Mouse (Mus musculus) hindbrain, embryonic 16.5 days (tissue): ENCODE data around the gene Coro1b. TPM values are rescaled to one million over a fixed set of nuclear protein-coding genes. Genes with fewer than 3 reads are reported as not detected.
A peak's percentile ranks its signal among the peaks of the same experiment; 100 is the strongest.

Experiments used
- ATAC-seq: fragments of 200-750 bp; cut with Nextera tagmentation; 2 replicates; pipeline ENCODE4 v1.8.0; 2017; ENCODE audit warnings: moderate TSS enrichment, moderate library complexity
- H3K27ac ChIP-seq: fragments of 300-500 bp; sonication (generic); 2 replicates; pipeline ENCODE4 v1.5.1; 2014; ENCODE audit warnings: low read depth, mild to moderate bottlenecking, control low read depth, low read length, moderate library complexity
- H3K27me3 ChIP-seq: fragments of 300-500 bp; sonication (generic); replicated peaks from 2 replicates; pipeline ENCODE4 v1.6.1; 2014; ENCODE audit warnings: low read length; ENCODE audit not compliant: control insufficient read depth, insufficient read depth
- H3K36me3 ChIP-seq: fragments of 300-500 bp; sonication (generic); 2 replicates; pipeline ENCODE4 v1.6.1; 2014; ENCODE audit warnings: mild to moderate bottlenecking, low read length, moderate library complexity, mixed read lengths; ENCODE audit not compliant: control insufficient read depth, insufficient read depth
- H3K4me1 ChIP-seq: fragments of 300-500 bp; sonication (generic); 2 replicates; pipeline ENCODE4 v1.6.1; 2014; ENCODE audit warnings: low read depth, low read length; ENCODE audit not compliant: control insufficient read depth, insufficient read depth
- H3K4me2 ChIP-seq: fragments of 300-500 bp; sonication (generic); 2 replicates; pipeline ENCODE4 v1.6.1; 2014; ENCODE audit warnings: mild to moderate bottlenecking, low read length, control low read depth, moderate library complexity
- H3K4me3 ChIP-seq: fragments of 300-500 bp; sonication (generic); 2 replicates; pipeline ENCODE4 v1.5.1; 2014; ENCODE audit warnings: mild to moderate bottlenecking, low read length, control low read depth, moderate library complexity
- H3K9ac ChIP-seq: fragments of 300-500 bp; sonication (generic); 2 replicates; pipeline ENCODE4 v1.6.1; 2014; ENCODE audit warnings: low read depth, mild to moderate bottlenecking, control low read depth, low read length, moderate library complexity
- H3K9me3 ChIP-seq: fragments of 300-500 bp; sonication (generic); 2 replicates; pipeline ENCODE4 v1.6.1; 2014; ENCODE audit warnings: mild to moderate bottlenecking, low read length, moderate library complexity; ENCODE audit not compliant: control insufficient read depth
- WGBS: fragments of 180-500 bp; shearing (Covaris S2); extraction: QIAGEN DNeasy Blood & Tissue Kit; methylation state at CpG from one replicate; pipeline ENCODE4 v1.1.7; 2014; 5-methylcytosine and 5-hydroxymethylcytosine counted together
- polyA plus RNA-seq: library from polyadenylated mRNA; unstranded; fragments of >200 nt; fragmentation: Nextera tagmentation; extraction: Ambion mirVana; gene quantifications from 2 replicates; pipeline ENCODE4 v1.2.1, GENCODE M21; 2015

The Coro1b gene
- polyA plus RNA-seq = 116 and 122 TPM in 2 replicates

DNA sequence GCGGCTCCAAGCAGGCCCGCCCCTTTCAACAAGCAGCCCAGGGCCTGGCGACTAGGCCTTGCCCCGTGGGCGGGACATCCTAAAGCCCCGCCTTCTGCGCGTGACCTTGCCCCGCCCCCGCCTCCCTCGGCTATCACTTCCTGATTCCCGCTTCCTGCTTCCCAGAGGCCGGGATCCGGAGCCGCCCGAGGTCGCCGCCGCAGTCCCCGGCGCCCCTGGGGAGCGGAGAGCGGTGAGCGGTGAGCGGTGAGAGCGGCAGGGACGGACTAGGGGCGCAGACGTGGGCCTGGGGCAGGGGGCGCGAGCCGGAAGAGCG lies at the start of gene Coro1b:
Gene Coro1b (plus strand): TSS at position 129 of the 316 bp plus-strand sequence.
- Histone ChIP-seq H3K36me3 (peaks cover 9% of the 10 kb centered on the region), H3K4me1 (peaks cover 20% of the 10 kb centered on the region), H3K9ac (peak within 1 kb of the TSS; percentile 94), H3K27me3 (no peaks in the 10 kb centered on the region), H3K27ac (peak within 1 kb of the TSS; percentile 79), H3K9me3 (no peaks in the 10 kb centered on the region), H3K4me2 (peak within 1 kb of the TSS; percentile 76), H3K4me3 (peak within 1 kb of the TSS; percentile 90)
- peak; percentile 93 for ATAC-seq
- WGBS = 0% methylated on average over 28 of the region's 33 CpGs

DNA sequence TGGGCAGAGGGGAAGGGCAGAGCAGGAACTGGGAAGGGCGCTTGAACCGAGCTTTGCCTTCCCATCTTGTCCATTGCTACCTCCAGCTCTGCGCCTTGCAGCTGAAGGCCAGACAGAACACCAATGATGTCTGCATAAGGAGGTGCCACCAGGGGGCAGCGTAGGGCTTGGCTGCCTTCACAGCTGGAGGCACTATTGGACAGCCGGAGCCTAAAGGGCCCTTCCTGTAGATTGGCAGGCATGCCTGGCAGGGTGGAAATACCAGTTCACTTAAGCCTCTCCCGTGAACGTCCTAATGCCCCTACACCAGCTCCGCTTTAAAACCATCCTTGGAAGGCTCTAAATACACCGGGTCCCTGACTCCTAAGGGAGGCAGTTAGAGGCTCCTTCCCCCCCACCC lies 49.4 kb upstream of the Coro1b start:
- H3K27me3 ChIP-seq = no peaks in the 10 kb centered on the region
- no peak for ATAC-seq
- 19% methylated on average over 9 of the region's 9 CpGs for WGBS
- H3K4me3 ChIP-seq = no peak overlapping the region
- H3K4me2 ChIP-seq = peak overlapping the region; percentile 22
- no peaks in the 10 kb centered on the region for H3K9me3 ChIP-seq
- peaks cover 49% of the 10 kb centered on the region for H3K4me1 ChIP-seq
- peak overlapping the region; percentile 24; the same call in 1 of the 2 replicates for H3K27ac ChIP-seq
- H3K36me3 ChIP-seq = no peaks in the 10 kb centered on the region
- H3K9ac ChIP-seq = no peak overlapping the region

DNA sequence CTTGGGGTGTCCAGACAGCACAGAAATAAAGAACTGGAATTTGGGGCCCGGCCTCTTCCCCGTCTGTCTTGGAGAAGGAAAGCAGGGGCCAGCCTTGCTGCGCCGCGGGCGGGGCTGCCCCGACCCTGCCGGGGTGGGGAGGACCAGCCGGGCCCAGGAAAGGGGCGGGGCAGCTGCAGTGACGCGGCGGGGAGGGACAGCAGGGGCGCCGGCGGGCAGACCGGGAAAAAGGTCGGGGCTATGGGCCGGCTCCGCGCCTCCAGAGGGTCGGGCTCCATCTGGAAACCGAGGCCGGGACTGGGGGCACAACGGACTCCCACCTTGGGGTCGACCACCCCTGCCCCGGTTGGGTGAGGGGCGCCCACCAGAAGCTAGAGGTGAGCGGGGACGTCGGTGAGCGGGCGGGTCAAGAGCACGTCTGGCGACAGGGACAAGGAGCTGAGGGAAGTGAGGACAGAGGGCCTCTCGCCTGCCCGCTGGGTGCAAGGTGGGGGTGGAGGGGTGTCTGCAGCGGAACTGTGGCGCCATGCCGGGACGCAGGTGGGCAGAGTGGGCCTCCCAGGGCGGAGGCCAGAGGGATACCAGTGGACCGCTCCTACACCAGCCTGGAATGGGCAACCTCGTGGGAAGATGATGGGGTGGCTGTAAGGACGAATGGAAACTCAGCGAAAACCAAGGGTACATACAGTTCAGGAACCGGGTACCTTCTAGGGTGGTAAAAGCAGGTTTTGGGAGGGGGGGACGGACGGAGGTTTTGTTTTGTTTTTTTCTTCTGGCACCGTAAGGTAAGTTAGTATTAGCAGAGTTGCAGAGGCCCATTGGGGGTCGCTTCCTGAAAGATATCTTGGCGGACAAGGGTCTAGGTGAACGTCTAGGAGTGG lies 48.3 kb upstream of the Coro1b start, which contains the start of gene Pitpnm1:
Gene Pitpnm1 (plus strand): TSS at position 162 of the 881 bp plus-strand sequence.
- WGBS = 2% methylated on average over 52 of the region's 53 CpGs
- Histone ChIP-seq H3K4me3 (peak within 1 kb of the TSS; percentile 67), H3K36me3 (no peaks in the 10 kb centered on the region), H3K9me3 (no peaks in the 10 kb centered on the region), H3K27me3 (no peaks in the 10 kb centered on the region), H3K4me2 (peak within 1 kb of the TSS; percentile 78), H3K9ac (peak within 1 kb of the TSS; percentile 80), H3K27ac (peak within 1 kb of the TSS; percentile 70), H3K4me1 (peaks cover 49% of the 10 kb centered on the region)
- no peak for ATAC-seq

DNA sequence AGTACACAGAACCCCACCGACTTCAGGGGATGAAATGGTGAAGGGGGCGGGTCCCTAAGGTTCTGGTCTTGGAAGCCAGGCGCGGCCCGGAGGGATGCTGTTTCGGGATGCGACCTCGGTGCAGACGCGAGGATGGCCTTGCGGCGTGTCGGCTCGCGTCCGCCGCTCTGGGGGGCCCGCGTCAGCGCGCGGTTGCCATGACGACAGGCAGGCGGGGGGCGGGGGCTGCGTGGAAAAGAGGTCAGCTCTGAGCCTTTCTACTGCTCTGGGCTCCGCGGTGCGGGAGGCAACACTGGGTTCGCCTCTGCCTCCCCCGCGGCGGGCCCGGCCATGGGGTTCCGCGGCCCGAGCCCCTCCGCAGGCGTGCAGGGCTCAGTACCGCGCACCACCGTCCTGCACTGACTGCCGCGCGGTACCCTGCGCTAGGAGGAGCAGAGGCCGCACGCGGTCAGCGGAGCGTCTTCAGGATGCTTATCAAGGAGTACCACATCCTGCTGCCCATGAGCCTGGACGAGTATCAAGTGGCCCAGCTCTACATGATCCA lies 47.6 kb upstream of the Coro1b start:
- peak overlapping the region; percentile 80 for H3K9ac ChIP-seq
- under 1% methylated on average over 29 of the region's 52 CpGs for WGBS
- H3K4me1 ChIP-seq = peaks cover 49% of the 10 kb centered on the region
- peak overlapping the region; percentile 78 for H3K4me2 ChIP-seq
- peak overlapping the region; percentile 70 for H3K27ac ChIP-seq
- peak overlapping the region; percentile 67 for H3K4me3 ChIP-seq
- H3K27me3 ChIP-seq = no peaks in the 10 kb centered on the region
- H3K9me3 ChIP-seq = no peaks in the 10 kb centered on the region
- 0 out of 2 replicates have a peak, but pooled peaks have one; percentile 2 for ATAC-seq
- H3K36me3 ChIP-seq = 0 out of 2 replicates have a peak, but pooled peaks cover 4% of the 10 kb centered on the region

DNA sequence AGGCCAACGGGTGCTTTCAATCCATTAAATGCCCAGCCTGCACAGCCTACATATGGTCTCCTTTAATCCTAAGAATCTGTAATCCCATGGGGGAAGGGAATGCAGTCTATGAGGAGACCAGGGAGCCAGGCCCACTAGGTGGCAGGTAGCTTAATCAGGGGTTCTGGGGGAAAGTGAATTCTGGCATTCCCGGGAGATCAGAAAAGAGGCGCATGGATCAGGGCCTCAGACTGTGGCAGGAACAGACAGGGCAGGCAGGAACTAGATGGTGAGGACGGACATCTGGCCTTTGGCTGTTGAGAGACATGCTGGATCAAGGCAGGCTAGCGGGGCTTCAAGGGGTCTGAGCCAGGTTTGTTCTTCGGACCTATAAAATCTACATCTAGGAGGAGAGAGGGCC lies 47.0 kb upstream of the Coro1b start:
- Histone ChIP-seq H3K9me3 (no peaks in the 10 kb centered on the region), H3K4me2 (peak overlapping the region; percentile 78), H3K36me3 (peaks cover 4% of the 10 kb centered on the region; the same call in 1 of the 2 replicates), H3K27me3 (no peaks in the 10 kb centered on the region), H3K27ac (peak overlapping the region; percentile 70; the same call in 1 of the 2 replicates), H3K4me1 (peaks cover 43% of the 10 kb centered on the region), H3K4me3 (peak overlapping the region; percentile 67), H3K9ac (peak overlapping the region; percentile 80)
- no peak for ATAC-seq
- WGBS = 55% methylated on average over 6 of the region's 6 CpGs

DNA sequence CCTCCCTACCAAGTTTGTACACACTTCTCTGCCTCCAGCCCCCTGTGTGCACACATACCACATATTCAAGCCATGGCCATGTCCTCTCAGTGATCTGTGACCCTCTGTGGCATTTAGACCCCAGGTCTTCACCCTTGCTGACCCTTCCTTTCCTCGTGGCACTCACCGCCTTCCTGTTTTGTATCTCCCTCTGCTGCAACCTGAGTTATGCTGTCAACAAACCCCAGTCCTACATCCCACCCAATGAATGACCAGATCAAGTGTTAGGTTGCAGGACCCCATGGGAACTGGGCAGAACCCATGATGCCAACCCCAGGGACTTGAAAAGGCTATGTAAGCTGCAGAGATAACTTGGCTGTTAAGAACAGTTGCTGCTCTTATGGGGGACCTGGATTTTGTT lies 46.4 kb upstream of the Coro1b start:
- 75% methylated on average over 2 of the region's 2 CpGs for WGBS
- Histone ChIP-seq H3K9ac (no peak overlapping the region), H3K36me3 (peaks cover 8% of the 10 kb centered on the region; the same call in 1 of the 2 replicates), H3K4me1 (peaks cover 42% of the 10 kb centered on the region), H3K27me3 (no peaks in the 10 kb centered on the region), H3K4me2 (peak overlapping the region; percentile 78), H3K27ac (no peak overlapping the region), H3K4me3 (peak overlapping the region; percentile 67; the same call in 1 of the 2 replicates), H3K9me3 (no peaks in the 10 kb centered on the region)
- no peak for ATAC-seq

DNA sequence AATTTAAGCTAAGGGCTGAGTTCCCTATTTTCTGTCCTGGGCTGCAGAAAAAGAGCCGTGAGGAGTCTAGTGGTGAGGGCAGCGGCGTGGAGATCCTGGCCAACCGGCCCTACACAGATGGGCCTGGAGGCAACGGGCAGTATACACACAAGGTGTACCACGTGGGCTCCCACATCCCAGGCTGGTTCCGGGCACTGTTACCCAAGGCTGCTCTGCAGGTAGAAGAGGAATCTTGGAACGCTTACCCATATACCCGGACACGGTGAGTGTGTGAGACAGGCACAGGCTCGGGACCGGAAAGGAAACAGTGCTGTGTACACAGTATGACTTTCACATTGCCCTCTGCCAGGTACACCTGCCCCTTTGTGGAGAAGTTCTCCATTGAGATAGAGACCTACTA lies 45.8 kb upstream of the Coro1b start:
- H3K9ac ChIP-seq = no peak overlapping the region
- H3K27me3 ChIP-seq = no peaks in the 10 kb centered on the region
- no peak overlapping the region for H3K4me2 ChIP-seq
- H3K36me3 ChIP-seq = peaks cover 8% of the 10 kb centered on the region; the same call in 1 of the 2 replicates
- peaks cover 39% of the 10 kb centered on the region for H3K4me1 ChIP-seq
- no peak overlapping the region for H3K27ac ChIP-seq
- H3K4me3 ChIP-seq = no peak overlapping the region
- no peaks in the 10 kb centered on the region for H3K9me3 ChIP-seq
- no peak for ATAC-seq
- 95% methylated on average over 12 of the region's 12 CpGs for WGBS

DNA sequence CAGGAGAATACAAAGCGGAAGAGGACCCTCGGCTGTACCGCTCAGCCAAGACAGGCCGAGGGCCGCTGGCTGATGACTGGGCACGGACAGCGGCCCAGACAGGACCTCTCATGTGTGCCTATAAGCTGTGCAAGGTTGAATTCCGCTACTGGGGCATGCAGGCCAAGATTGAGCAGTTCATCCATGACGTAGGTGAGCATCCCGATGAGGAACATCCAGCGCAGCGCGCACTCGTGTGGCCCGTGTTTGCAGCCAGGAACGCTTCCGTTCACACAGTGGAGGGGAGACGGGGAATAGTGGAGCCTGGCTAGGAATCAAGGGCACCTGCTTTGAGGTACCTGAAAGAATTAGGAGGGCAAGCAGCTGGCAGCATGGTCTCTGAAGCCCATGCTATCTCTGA lies 45.1 kb upstream of the Coro1b start:
- no peak overlapping the region for H3K4me3 ChIP-seq
- peaks cover 8% of the 10 kb centered on the region; the same call in 1 of the 2 replicates for H3K36me3 ChIP-seq
- H3K9ac ChIP-seq = no peak overlapping the region
- H3K9me3 ChIP-seq = no peaks in the 10 kb centered on the region
- H3K4me2 ChIP-seq = no peak overlapping the region
- H3K4me1 ChIP-seq = peaks cover 35% of the 10 kb centered on the region
- H3K27me3 ChIP-seq = no peaks in the 10 kb centered on the region
- no peak for ATAC-seq
- H3K27ac ChIP-seq = no peak overlapping the region
- WGBS = 91% methylated on average over 18 of the region's 18 CpGs

DNA sequence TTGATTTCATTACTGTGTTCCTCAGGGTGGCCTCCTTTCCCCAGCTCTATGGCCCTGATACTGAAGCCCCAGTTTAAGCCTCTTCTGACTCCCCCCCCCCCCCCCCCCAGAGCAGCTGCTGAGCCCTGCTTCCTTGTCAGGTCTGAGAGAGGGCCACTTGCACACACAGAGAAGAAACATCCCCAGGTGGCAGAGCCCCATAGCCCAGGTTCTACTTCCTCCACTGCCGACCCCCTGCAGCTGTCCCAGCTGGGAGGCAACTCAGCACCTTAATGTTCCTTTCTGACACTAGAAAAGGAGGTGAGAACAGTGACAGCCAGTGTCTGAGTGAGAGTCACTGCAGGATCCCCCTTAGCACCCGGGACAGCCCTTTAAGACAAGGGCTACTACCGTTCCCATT lies 44.6 kb upstream of the Coro1b start:
- Histone ChIP-seq H3K36me3 (peaks cover 11% of the 10 kb centered on the region; the same call in 1 of the 2 replicates), H3K4me2 (no peak overlapping the region), H3K27me3 (no peaks in the 10 kb centered on the region), H3K9me3 (no peaks in the 10 kb centered on the region), H3K4me3 (no peak overlapping the region), H3K27ac (no peak overlapping the region), H3K4me1 (peaks cover 31% of the 10 kb centered on the region), H3K9ac (no peak overlapping the region)
- no peak for ATAC-seq
- WGBS = 72% methylated on average over 3 of the region's 3 CpGs
